In genomic region chr19:44537416-44537815, GRCm38 (mm10) we compare ENCODE assay signal across 30 mouse cellular contexts. TPM values are rescaled to one million over a fixed set of nuclear protein-coding genes. Genes with fewer than 3 reads are reported as not detected.
DNase-seq lines count a peak whose midpoint lies in the region; ATAC-seq and TF ChIP-seq lines count a peak whose summit lies in the region.
"Had no signal": no experiment of that assay in that cellular context is flagged by ENCODE, and none has a peak within 500 bp of the region (broad histone marks: within the 10 kb centered on the region; RNA-seq: fewer than 3 reads in every experiment).

No protein-coding gene starts in this region.

- no peaks in the 10 kb centered on the region for H3K36me3 ChIP-seq in forebrain, embryonic 11.5 days (ENCODE audit: control insufficient read depth, insufficient read depth, low read length)
- H3K36me3 ChIP-seq in forebrain, embryonic 12.5 days (replicated peaks) = no peaks in the 10 kb centered on the region
- H3K36me3 ChIP-seq in liver, adult 2 months (ENCODE audit: control insufficient read depth, insufficient read depth, low read length) = peaks cover 7% of the 10 kb centered on the region; the same call in 1 of the 2 replicates
- no peaks in the 10 kb centered on the region for H3K36me3 ChIP-seq in liver, postnatal 0 days (replicated peaks; ENCODE audit: insufficient read depth, low read length)
- no peaks in the 10 kb centered on the region for H3K36me3 ChIP-seq in kidney, embryonic 15.5 days
- H3K36me3 ChIP-seq: forebrain, embryonic 15.5 days had no signal

- no peaks in the 10 kb centered on the region for H3K79me2 ChIP-seq in liver, adult 2 months (ENCODE audit: control insufficient read depth, insufficient read depth, low read length)

- H3K4me2 ChIP-seq in forebrain, embryonic 11.5 days (ENCODE audit: low read depth, low read length, severe bottlenecking) = no peak overlapping the region
- no peak overlapping the region for H3K4me2 ChIP-seq in forebrain, embryonic 12.5 days
- H3K4me2 ChIP-seq in liver, postnatal 0 days (ENCODE audit: low read depth, low read length) = no peak overlapping the region
- H3K4me2 ChIP-seq in kidney, embryonic 15.5 days = no peak overlapping the region
- H3K4me2 ChIP-seq: forebrain, embryonic 15.5 days; heart, embryonic 13.5 days; hindbrain, embryonic 14.5 days had no signal

- no peak overlapping the region for H3K27ac ChIP-seq in forebrain, embryonic 11.5 days (ENCODE audit: low read depth, low read length)
- no peak overlapping the region for H3K27ac ChIP-seq in forebrain, embryonic 12.5 days
- H3K27ac ChIP-seq in liver, adult 2 months (replicated peaks; ENCODE audit: insufficient read depth, low read depth, low read length) = no peak overlapping the region
- H3K27ac ChIP-seq in liver, postnatal 0 days (ENCODE audit: low read depth) = no peak overlapping the region
- H3K27ac ChIP-seq in kidney, embryonic 15.5 days = no peak overlapping the region
- H3K27ac ChIP-seq: forebrain, embryonic 10.5 days; forebrain, embryonic 15.5 days; heart, adult 2 months; heart, embryonic 10.5 days; heart, embryonic 13.5 days; hindbrain, embryonic 14.5 days; hindbrain, postnatal 0 days had no signal

- ATAC-seq in forebrain, embryonic 11.5 days (replicated peaks; ENCODE audit: low FRiP score) = no peak
- ATAC-seq in forebrain, embryonic 12.5 days (ENCODE audit: low FRiP score) = no peak
- no peak for ATAC-seq in liver, postnatal 0 days
- no peak for ATAC-seq in kidney, embryonic 15.5 days (replicated peaks; ENCODE audit: low FRiP score)
- ATAC-seq: activated CD4-positive, CD25-positive, alpha-beta regulatory T cell, adult 4 months; forebrain, embryonic 15.5 days; hindbrain, postnatal 0 days; inflammation-experienced regulatory T-cells, adult 6 months; intestine, embryonic 16.5 days had no signal

- no peak overlapping the region for H3K4me3 ChIP-seq in forebrain, embryonic 11.5 days (ENCODE audit: low read depth, low read length)
- no peak overlapping the region for H3K4me3 ChIP-seq in forebrain, embryonic 12.5 days (replicated peaks)
- H3K4me3 ChIP-seq in liver, adult 2 months (ENCODE audit: insufficient read depth, low read depth, low read length) = no peak overlapping the region
- no peak overlapping the region for H3K4me3 ChIP-seq in liver, postnatal 0 days (ENCODE audit: low read depth, low read length)
- no peak overlapping the region for H3K4me3 ChIP-seq in kidney, embryonic 15.5 days (replicated peaks)
- H3K4me3 ChIP-seq: forebrain, embryonic 10.5 days; forebrain, embryonic 15.5 days; heart, adult 2 months; heart, embryonic 10.5 days; heart, embryonic 13.5 days had no signal

- no peak for TF ChIP-seq EP300 in liver, postnatal 0 days (IDR thresholded peaks at IDR 0.05; ENCODE audit: low read depth)

- no peaks in the 10 kb centered on the region for H3K4me1 ChIP-seq in forebrain, embryonic 11.5 days (replicated peaks; ENCODE audit: control insufficient read depth, insufficient read depth, low read length)
- no peaks in the 10 kb centered on the region for H3K4me1 ChIP-seq in forebrain, embryonic 12.5 days
- H3K4me1 ChIP-seq in liver, adult 2 months (ENCODE audit: control insufficient read depth, insufficient read depth, low read length) = no peaks in the 10 kb centered on the region
- H3K4me1 ChIP-seq in liver, postnatal 0 days (ENCODE audit: insufficient read depth) = no peaks in the 10 kb centered on the region
- H3K4me1 ChIP-seq in kidney, embryonic 15.5 days = no peaks in the 10 kb centered on the region
- H3K4me1 ChIP-seq: forebrain, embryonic 15.5 days; heart, embryonic 10.5 days; heart, embryonic 13.5 days had no signal

- TF ChIP-seq POLR2A in liver, adult 2 months (IDR thresholded peaks at IDR 0.05; ENCODE audit: extremely low read depth, insufficient read depth, low read length) = no peak

- peak; percentile 37 for DNase-seq in forebrain, embryonic 11.5 days (ENCODE audit: low spot score)
- peak; percentile 61 for DNase-seq in liver, adult 2 months (ENCODE audit: extremely low read depth, low read depth, low spot score)
- no peak for DNase-seq in liver, postnatal 0 days
- DNase-seq in gastrocnemius, postnatal 25 days = peak; percentile 64
- DNase-seq: adrenal gland, adult 8-10 months; adrenal gland, postnatal 25 days; cerebellum, adult 11-12 months; cerebellum, adult 8-10 months; cerebellum, postnatal 10 days; heart, adult 2 months; heart, postnatal 14 days; heart, postnatal 4 days had no signal

- 88% methylated on average over 8 of the region's 8 CpGs for WGBS in forebrain, embryonic 11.5 days
- WGBS in forebrain, embryonic 12.5 days = 87% methylated on average over 8 of the region's 8 CpGs
- WGBS in liver, adult 2 months = 39% methylated on average over 8 of the region's 8 CpGs
- WGBS in liver, postnatal 0 days (ENCODE audit: insufficient replicate concordance) = 76% methylated on average over 8 of the region's 8 CpGs
- 69% methylated on average over 8 of the region's 8 CpGs for WGBS in kidney, embryonic 15.5 days

- no peaks in the 10 kb centered on the region; the same call in 1 of the 2 replicates for H3K9me3 ChIP-seq in forebrain, embryonic 11.5 days (ENCODE audit: control insufficient read depth, low read length)
- H3K9me3 ChIP-seq in forebrain, embryonic 12.5 days = peaks cover 15% of the 10 kb centered on the region
- peaks cover 8% of the 10 kb centered on the region for H3K9me3 ChIP-seq in liver, postnatal 0 days (ENCODE audit: low read length)
- peaks cover 11% of the 10 kb centered on the region; the same call in 1 of the 2 replicates for H3K9me3 ChIP-seq in kidney, embryonic 15.5 days (replicated peaks)
- H3K9me3 ChIP-seq: heart, embryonic 10.5 days had no signal

- H3K9ac ChIP-seq in forebrain, embryonic 11.5 days (ENCODE audit: low read length) = no peak overlapping the region
- no peak overlapping the region for H3K9ac ChIP-seq in forebrain, embryonic 12.5 days
- no peak overlapping the region for H3K9ac ChIP-seq in liver, adult 2 months (ENCODE audit: low read depth, low read length)
- H3K9ac ChIP-seq in liver, postnatal 0 days (replicated peaks) = no peak overlapping the region
- no peak overlapping the region for H3K9ac ChIP-seq in kidney, embryonic 15.5 days
- H3K9ac ChIP-seq: forebrain, embryonic 15.5 days; heart, embryonic 13.5 days; hindbrain, embryonic 14.5 days had no signal

- peaks cover 2% of the 10 kb centered on the region; the same call in 1 of the 2 replicates for H3K27me3 ChIP-seq in forebrain, embryonic 11.5 days (ENCODE audit: control insufficient read depth, insufficient read depth, low read length)
- peaks cover 40% of the 10 kb centered on the region for H3K27me3 ChIP-seq in forebrain, embryonic 12.5 days
- H3K27me3 ChIP-seq in liver, adult 2 months (ENCODE audit: control insufficient read depth, insufficient read depth, low read length) = no peaks in the 10 kb centered on the region
- no peaks in the 10 kb centered on the region for H3K27me3 ChIP-seq in liver, postnatal 0 days (ENCODE audit: insufficient read depth, low read length)
- H3K27me3 ChIP-seq in kidney, embryonic 15.5 days = no peaks in the 10 kb centered on the region
- H3K27me3 ChIP-seq: forebrain, embryonic 15.5 days had no signal

- TF ChIP-seq CTCF in liver, adult 2 months (IDR thresholded peaks at IDR 0.05; ENCODE audit: low read depth, low read length) = no peak
- no peak for TF ChIP-seq CTCF in liver, postnatal 0 days (IDR thresholded peaks at IDR 0.05; ENCODE audit: low read depth)

RNA-seq across cellular contexts. Expression of gene Sec31b, which starts 8.2 kb away (rescaled TPM):
- polyA plus RNA-seq in forebrain, embryonic 11.5 days (2014; fragmentation: Nextera tagmentation; extraction: Ambion mirVana) = 0.81 and 0.84 TPM in 2 replicates
- polyA plus RNA-seq in forebrain, embryonic 12.5 days (2016; fragmentation: Nextera tagmentation; extraction: Ambion mirVana) = 0.36 and 0.42 TPM in 2 replicates
- total RNA-seq in liver, adult 2 months (2014; rRNA removed) = 1.7 and 1.9 TPM in 2 replicates
- 5.8 and 8.6 TPM in 2 replicates for polyA plus RNA-seq in liver, adult 2 months (2012; rRNA removed)
- 0.54 and 0.57 TPM in 2 replicates for polyA plus RNA-seq in liver, postnatal 0 days (2015; fragmentation: Nextera tagmentation; extraction: Ambion mirVana)
- 10 to 100 TPM; 15.5 to 17.5 TPM for total RNA-seq in gastrocnemius, postnatal 25 days (2021)
- 1.1 and 1.3 TPM in 2 replicates for polyA plus RNA-seq in kidney, embryonic 15.5 days (2015; fragmentation: Nextera tagmentation; extraction: Ambion mirVana)

RNA-seq across cellular contexts. Expression of gene Gm20538, which starts 15.2 kb away (rescaled TPM):
- not detected in 2 replicates for polyA plus RNA-seq in forebrain, embryonic 11.5 days (2014; fragmentation: Nextera tagmentation; extraction: Ambion mirVana)
- not detected in 2 replicates for polyA plus RNA-seq in forebrain, embryonic 12.5 days (2016; fragmentation: Nextera tagmentation; extraction: Ambion mirVana)
- not detected in 2 replicates for total RNA-seq in liver, adult 2 months (2014; rRNA removed)
- not detected in 2 replicates for polyA plus RNA-seq in liver, adult 2 months (2012; rRNA removed)
- not detected in 2 replicates for polyA plus RNA-seq in liver, postnatal 0 days (2015; fragmentation: Nextera tagmentation; extraction: Ambion mirVana)
- total RNA-seq in gastrocnemius, postnatal 25 days (2021) = not detected
- polyA plus RNA-seq in kidney, embryonic 15.5 days (2015; fragmentation: Nextera tagmentation; extraction: Ambion mirVana) = not detected in 2 replicates
- total RNA-seq: adrenal gland, adult 8-10 months; adrenal gland, postnatal 25 days; ES-E14; granulocyte monocyte progenitor cell, adult 5-6 weeks; heart, adult 2 months; heart, postnatal 14 days; heart, postnatal 4 days; hindbrain, postnatal 0 days had no signal
- polyA plus RNA-seq: brain, embryonic 14.5 days; embryonic facial prominence, embryonic 11.5 days; embryonic facial prominence, embryonic 14.5 days; forebrain, embryonic 10.5 days; forebrain, embryonic 15.5 days; heart, adult 2 months; heart, embryonic 10.5 days; heart, embryonic 13.5 days; heart, embryonic 16.5 days; hindbrain, embryonic 11.5 days; hindbrain, embryonic 14.5 days; hindbrain, postnatal 0 days; inflammation-experienced regulatory T-cells, adult 6 months; intestine, embryonic 16.5 days had no signal

RNA-seq across cellular contexts. Expression of gene Ndufb8, which starts 17.8 kb away (rescaled TPM):
- 424 and 454 TPM in 2 replicates for polyA plus RNA-seq in forebrain, embryonic 11.5 days (2014; fragmentation: Nextera tagmentation; extraction: Ambion mirVana)
- 378 and 384 TPM in 2 replicates for polyA plus RNA-seq in forebrain, embryonic 12.5 days (2016; fragmentation: Nextera tagmentation; extraction: Ambion mirVana)
- 368 and 394 TPM in 2 replicates for total RNA-seq in liver, adult 2 months (2014; rRNA removed)
- polyA plus RNA-seq in liver, adult 2 months (2012; rRNA removed) = 554 and 570 TPM in 2 replicates
- 394 and 410 TPM in 2 replicates for polyA plus RNA-seq in liver, postnatal 0 days (2015; fragmentation: Nextera tagmentation; extraction: Ambion mirVana)
- 1,000 to 10,000 TPM; 1,010 to 1,034 TPM for total RNA-seq in gastrocnemius, postnatal 25 days (2021)
- polyA plus RNA-seq in kidney, embryonic 15.5 days (2015; fragmentation: Nextera tagmentation; extraction: Ambion mirVana) = 599 and 609 TPM in 2 replicates

RNA-seq across cellular contexts. Expression of gene Hif1an, which starts 25.2 kb away (rescaled TPM):
- 33.0 and 33.3 TPM in 2 replicates for polyA plus RNA-seq in forebrain, embryonic 11.5 days (2014; fragmentation: Nextera tagmentation; extraction: Ambion mirVana)
- polyA plus RNA-seq in forebrain, embryonic 12.5 days (2016; fragmentation: Nextera tagmentation; extraction: Ambion mirVana) = 46.5 and 48.9 TPM in 2 replicates
- 8.8 and 11.0 TPM in 2 replicates for total RNA-seq in liver, adult 2 months (2014; rRNA removed)
- 8.8 and 10.6 TPM in 2 replicates for polyA plus RNA-seq in liver, adult 2 months (2012; rRNA removed)
- 5.3 and 6.8 TPM in 2 replicates for polyA plus RNA-seq in liver, postnatal 0 days (2015; fragmentation: Nextera tagmentation; extraction: Ambion mirVana)
- total RNA-seq in gastrocnemius, postnatal 25 days (2021) = 10 to 100 TPM; 86.7 to 94.7 TPM
- 32.4 and 32.5 TPM in 2 replicates for polyA plus RNA-seq in kidney, embryonic 15.5 days (2015; fragmentation: Nextera tagmentation; extraction: Ambion mirVana)

RNA-seq across cellular contexts. Expression of gene Wnt8b, which starts 44.1 kb away (rescaled TPM):
- polyA plus RNA-seq in forebrain, embryonic 11.5 days (2014; fragmentation: Nextera tagmentation; extraction: Ambion mirVana) = 60.2 and 63.5 TPM in 2 replicates
- polyA plus RNA-seq in forebrain, embryonic 12.5 days (2016; fragmentation: Nextera tagmentation; extraction: Ambion mirVana) = 24.4 and 36.8 TPM in 2 replicates
- total RNA-seq in liver, adult 2 months (2014; rRNA removed) = not detected in 2 replicates
- polyA plus RNA-seq in liver, adult 2 months (2012; rRNA removed) = not detected in 2 replicates
- polyA plus RNA-seq in liver, postnatal 0 days (2015; fragmentation: Nextera tagmentation; extraction: Ambion mirVana) = not detected in 2 replicates
- not detected for total RNA-seq in gastrocnemius, postnatal 25 days (2021)
- 2.6 and 3.4 TPM in 2 replicates for polyA plus RNA-seq in kidney, embryonic 15.5 days (2015; fragmentation: Nextera tagmentation; extraction: Ambion mirVana)
- total RNA-seq: granulocyte monocyte progenitor cell, adult 5-6 weeks; heart, adult 2 months; heart, postnatal 14 days; heart, postnatal 4 days had no signal
- polyA plus RNA-seq: activated CD4-positive, CD25-positive, alpha-beta regulatory T cell, adult 4 months; heart, adult 2 months; heart, embryonic 10.5 days; heart, embryonic 13.5 days; hindbrain, embryonic 14.5 days; hindbrain, postnatal 0 days; inflammation-experienced regulatory T-cells, adult 6 months; intestine, embryonic 16.5 days had no signal
